Mouse (Mus musculus): ENCODE results near the gene Sema5b.
A peak's percentile ranks its signal among the peaks of the same experiment; 100 is the strongest.

Sema5b gene

GRCm38 (mm10) chr16:35630470-35631183 is 89.7 kb downstream of the Sema5b start:
- no peak for DNase-seq (ENCODE audit: low read depth, low spot score)

- no peak for DNase-seq (ENCODE audit: low read depth, low spot score)
Measured at GRCm38 (mm10) chr16:35633058-35633457, 92.1 kb downstream of the Sema5b start.

- no peak for DNase-seq (ENCODE audit: low read depth, low spot score)
Measured at GRCm38 (mm10) chr16:35634971-35635370, 94.0 kb downstream of the Sema5b start.

DNA sequence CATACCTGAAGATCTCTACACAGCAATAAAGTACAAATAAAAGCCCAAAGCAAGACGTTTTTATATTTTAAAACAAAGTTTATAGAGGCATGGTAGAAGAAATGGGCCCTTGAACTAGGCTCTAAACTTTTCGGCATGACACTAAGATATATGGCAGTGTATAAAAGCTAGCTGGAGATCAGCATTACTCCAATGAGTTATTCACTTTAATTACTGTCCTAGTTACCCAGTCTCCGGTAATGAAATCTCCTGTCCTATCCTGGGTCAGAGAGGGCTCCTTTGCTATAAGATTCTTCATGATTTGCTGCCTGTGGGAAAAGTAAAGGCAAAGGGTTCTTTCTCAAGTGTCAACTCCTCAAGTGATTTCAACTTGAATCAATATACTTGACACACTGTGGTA is 98.6 kb downstream of the Sema5b start:
- DNase-seq (ENCODE audit: low read depth, low spot score) = no peak

GRCm38 (mm10) chr16:35648862-35649261 is 107.9 kb downstream of the Sema5b start:
- DNase-seq (ENCODE audit: low read depth, low spot score) = no peak

DNA sequence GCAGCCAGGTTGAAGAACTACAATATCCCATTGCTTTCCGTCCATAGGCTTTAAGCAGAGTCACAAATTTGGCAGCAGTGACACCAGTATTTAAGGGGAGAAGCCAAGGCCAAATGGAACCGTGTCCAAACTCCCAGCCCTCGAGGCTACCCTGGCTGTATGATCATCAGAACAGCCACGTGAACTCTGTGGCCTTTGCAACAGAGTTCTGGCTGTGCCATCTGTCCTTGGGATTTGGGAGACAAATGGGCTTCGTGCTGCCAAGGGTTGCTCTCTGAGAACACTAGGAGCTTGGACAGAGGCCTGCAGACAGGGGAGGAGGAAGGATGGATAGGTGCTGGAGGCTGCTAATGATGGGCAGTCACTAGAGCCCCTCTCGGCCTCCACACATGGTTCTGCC is 111.3 kb downstream of the Sema5b start:
- no peak for DNase-seq (ENCODE audit: low read depth, low spot score)

- no peak for DNase-seq (ENCODE audit: low read depth, low spot score)
Measured at GRCm38 (mm10) chr16:35652706-35653105, 111.8 kb downstream of the Sema5b start.

GRCm38 (mm10) chr16:35653951-35654350 is 113.0 kb downstream of the Sema5b start:
- no peak for DNase-seq (ENCODE audit: low read depth, low spot score)

DNA sequence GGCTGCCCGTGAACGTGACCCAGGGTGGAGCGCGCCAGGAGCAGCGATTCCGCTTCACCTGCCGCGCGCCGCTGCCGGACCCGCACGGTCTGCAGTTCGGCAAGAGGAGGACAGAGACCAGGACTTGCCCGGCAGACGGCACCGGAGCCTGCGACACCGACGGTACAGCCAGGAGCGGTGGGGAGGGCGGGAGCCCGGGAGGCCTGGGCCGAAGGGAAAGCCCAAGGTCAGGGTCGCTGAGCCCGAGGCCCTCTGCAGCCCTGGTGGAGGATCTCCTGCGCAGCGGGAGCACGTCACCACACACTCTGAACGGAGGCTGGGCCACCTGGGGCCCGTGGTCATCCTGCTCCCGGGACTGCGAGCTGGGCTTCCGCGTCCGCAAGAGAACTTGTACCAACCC is 119.3 kb downstream of the Sema5b start:
- DNase-seq (ENCODE audit: low read depth, low spot score) = no peak

DNA sequence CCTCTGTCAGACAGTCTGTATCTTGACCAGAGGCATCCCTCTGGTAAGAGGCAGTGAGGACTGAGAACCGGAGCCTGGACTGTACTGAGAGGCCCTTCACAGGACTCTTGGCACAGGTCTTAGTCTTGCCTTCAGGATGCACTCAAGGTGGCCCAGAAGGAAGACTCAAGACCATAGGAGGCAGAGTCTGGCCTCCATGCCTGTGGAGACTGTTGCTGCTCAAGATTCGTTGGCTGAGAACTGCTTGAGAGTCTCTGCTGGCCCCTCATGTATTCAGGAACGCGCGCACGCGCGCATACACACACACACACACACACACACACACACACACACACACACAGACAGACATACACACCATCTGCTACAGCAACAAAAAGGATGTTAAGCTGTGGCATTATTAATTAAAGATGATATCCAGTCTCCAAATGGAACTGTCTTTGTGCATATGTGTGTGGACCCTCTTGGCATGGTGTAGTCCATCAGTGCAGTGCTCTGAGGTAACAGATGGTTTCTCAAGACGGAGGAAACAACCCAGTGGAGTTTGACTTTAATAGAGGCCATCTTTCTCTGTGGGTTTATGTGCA is 123.0 kb downstream of the Sema5b start:
- DNase-seq (ENCODE audit: low read depth, low spot score) = no peak

DNA sequence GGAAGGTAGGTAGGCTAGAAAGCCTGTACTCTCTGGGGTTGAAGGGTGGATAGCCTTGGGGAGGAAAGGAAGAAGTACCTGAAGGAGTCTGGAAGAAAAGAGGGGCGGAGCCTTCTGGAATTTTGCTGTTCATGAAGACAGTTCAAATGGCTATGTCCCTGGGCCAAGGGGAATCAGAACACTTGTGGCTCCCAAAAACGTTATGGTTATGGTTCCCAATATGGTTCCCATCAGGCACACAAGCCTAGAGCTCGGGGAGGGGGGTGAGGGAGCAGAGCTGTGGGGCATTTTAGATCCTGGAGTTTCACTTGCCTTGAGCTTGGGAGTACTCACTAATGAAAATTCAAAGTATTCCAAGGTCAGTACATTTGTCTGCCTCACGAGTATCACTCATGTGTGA is 123.9 kb downstream of the Sema5b start:
- no peak for DNase-seq (ENCODE audit: low read depth, low spot score)

DNA sequence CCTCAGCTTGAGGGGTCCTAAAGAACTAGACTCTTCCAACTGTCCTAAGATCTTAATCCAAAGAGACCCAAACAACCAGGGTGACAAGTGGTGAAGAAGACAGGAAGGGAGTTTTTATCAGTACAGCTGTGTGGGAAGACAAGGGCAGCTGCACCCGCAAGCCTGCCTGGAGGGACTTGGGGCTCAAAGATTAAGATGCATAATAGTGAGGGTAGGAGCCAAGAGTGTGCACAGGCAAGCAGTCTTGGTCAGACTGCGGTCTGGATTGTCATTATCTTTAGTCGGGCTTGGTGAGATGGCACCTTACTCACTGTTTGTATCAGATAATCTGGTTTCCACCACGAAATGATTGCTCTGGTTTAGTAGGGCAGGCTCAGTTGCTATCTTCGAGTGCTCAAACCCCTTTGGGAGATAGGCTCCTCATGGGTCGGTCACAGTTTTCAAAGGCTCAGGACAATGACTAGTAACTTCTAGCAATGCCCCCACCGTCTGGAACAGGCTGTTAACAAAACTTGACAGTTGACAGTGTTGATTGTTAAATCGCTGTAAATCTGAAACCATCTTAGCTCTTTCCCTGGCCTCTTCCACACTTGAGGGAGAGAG is 136.7 kb downstream of the Sema5b start:
- no peak for DNase-seq (ENCODE audit: low read depth, low spot score)

DNA sequence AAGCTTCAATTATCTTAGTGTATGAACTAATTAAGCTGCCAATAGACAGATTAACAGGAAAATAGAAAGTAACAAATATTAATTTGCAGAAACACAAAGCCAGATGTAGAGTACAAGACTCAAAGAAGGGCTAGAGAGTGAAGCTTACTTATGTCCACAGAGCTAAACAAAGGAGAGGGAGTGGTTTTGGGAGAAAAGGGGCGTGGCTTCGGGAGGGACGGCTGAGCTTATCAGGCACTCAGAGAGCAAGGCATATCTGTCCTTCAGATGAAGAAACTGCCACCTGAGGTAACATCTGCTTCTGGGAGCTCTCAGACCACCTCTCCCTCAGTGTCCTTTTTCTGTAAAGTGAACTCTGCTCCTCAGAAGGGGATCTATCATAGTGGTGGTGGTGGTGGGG is 137.5 kb downstream of the Sema5b start:
- no peak for DNase-seq (ENCODE audit: low read depth, low spot score)

GRCm38 (mm10) chr16:35681327-35682108 is 140.6 kb downstream of the Sema5b start:
- no peak for DNase-seq (ENCODE audit: low read depth, low spot score)

GRCm38 (mm10) chr16:35685027-35685426 is 144.1 kb downstream of the Sema5b start:
- no peak for DNase-seq (ENCODE audit: low read depth, low spot score)

DNA sequence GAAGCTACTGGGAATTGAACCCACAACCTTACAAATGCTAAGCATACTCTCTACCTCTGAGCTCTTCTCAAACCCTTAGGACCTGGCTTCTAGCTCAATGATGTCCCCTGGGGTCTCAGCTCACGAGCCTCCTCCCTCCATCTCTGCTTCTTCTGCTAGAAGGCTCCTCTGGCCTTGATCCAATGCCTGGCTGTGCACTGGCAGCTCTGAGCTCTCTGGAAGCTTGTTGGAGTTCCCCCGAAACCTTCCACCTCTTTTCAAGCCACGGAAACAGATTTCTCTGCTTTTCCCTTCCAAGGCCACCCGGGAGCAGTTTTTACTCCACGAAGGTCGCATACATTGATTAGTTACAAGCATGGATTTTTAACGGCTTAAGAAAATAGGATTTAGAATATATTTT is 145.5 kb downstream of the Sema5b start:
- DNase-seq (ENCODE audit: low read depth, low spot score) = no peak

DNA sequence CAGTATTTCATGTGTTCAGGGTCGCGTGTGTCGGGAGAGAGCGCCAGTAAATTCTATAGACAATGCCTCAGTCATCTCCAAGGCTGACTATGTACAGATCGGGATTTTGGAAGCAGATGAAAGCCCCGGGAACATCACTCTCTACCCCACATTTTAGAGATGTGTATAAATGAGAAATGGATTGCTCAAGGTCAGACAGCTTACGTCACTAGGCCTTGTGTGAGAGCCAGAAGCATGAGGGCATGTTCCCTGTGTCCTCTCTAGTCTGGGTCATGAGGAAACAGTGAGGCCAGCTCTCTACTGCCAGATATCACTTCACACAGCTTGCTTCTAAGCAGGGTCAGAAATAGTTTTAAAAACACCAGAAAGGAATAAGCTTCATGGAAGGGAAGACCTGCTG is 150.7 kb downstream of the Sema5b start:
- DNase-seq (ENCODE audit: low read depth, low spot score) = no peak

DNA sequence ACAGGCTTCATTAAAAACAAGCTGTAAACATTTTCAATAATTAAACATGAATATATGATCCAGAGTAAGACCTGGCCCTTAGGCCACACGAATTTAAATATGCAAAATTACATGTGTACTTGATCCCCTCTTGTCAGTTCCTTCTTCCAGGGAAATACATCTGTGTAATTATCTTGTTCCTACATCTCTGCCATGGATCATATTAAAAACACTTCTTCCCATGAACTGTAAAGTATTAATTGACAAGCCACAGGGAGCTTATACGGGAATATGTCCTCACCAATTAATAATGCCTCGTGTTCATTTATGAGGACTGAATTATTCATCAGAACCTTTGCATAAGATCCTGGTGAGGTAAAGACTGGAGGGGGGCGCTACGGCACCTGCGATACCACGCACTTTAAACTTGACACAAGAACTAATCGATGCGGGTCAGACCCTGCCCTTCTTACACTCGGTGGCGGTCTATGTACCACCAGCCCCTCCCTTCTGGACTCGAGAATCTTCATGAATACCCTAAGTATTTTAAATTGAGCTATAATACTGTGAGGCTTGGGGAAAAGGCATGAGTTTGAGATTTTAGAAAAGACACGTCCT is 153.4 kb downstream of the Sema5b start:
- DNase-seq (ENCODE audit: low read depth, low spot score) = no peak

DNA sequence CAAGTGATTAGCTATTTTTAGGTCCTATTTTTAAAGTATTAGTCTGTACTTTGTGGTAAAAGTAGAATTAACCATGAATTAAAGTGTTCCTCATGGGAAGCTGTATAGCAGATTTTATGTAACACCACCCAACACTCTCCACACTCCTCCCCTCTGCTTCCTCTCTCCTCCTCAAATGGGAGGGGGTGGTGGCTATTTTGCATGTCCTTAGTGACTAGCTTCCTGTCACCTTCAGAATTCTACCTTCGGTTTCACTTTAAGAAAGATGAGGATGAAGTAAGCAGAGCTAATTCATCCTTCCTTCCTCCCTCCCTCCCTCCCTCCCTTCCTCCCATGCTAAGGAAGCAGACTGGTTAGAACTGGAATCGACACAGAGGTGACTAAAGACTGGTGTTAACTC is 155.2 kb downstream of the Sema5b start:
- peak; percentile 62 for DNase-seq (ENCODE audit: low read depth, low spot score)

- no peak for DNase-seq (ENCODE audit: low read depth, low spot score)
Measured at GRCm38 (mm10) chr16:35701823-35702222, 160.9 kb downstream of the Sema5b start.

- DNase-seq (ENCODE audit: low read depth, low spot score) = no peak
Measured at GRCm38 (mm10) chr16:35703763-35704679, 163.1 kb downstream of the Sema5b start.

Measured in CD4-positive, CD25-positive, alpha-beta regulatory T cell, adult 2 months (primary cell).